Mouse (Mus musculus) B cell, adult 2 months (primary cell): ENCODE measurements around the gene 9530003J23Rik.
"Not testable (repeated sequence)": the region's sequence is repeated elsewhere in the genome, so short reads cannot be mapped to it uniquely, and the experiment has no call there.

Experiments used
- DNase-seq, 2 experiments: peaks; one replicate each; pipeline ENCODE4 v3.0.0; 2022

Gene 9530003J23Rik

DNA sequence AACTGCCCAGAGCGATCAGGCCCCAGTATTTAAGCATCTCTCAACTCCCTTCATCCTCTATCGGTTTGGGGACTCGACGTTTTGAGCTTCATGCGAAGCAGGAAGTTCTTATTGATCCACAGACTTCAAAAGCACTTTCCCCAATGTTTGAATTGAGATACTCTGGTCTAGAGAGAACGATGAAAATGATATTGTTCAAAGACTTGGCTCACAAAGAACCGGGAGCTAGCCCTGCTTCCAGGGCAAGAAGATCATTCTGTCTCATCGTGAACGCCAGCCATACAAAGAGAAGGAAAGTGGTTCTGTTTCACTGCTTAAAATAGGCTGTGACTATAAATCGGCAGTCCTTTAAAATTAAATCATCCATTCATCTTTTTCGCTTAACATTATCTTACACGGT lies at the start of gene 9530003J23Rik:
TSS of gene 9530003J23Rik (minus strand) at position 101 of the 400 bp plus-strand sequence.
- DNase-seq: no peak

DNA sequence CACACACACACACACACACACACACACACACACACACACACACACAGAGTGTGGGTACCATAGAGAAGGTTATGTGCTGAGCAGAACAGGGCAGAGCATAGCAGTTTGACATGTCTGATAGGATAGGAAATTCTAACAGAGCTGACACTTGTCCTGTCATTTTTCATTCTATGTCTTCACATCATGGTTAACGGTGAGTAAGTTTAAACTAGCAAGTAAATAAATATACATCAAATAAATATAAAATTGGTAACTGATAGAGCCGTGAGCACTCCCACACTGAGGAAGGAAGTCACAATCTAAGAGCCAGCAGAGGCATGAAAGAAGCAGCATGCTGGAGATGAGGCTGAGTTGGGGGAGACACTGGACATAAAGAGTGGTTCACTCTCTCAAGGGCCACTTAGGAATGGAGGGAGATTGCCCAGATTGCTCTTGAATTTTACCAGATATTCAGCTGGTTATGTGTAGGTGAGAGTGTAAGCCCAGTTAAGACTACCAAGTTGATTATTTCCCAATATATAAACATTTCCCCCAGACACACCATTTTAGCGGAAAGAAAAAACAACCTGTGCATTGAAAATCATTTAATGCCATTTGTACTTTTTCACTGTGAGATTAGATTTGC lies 48.8 kb upstream of the 9530003J23Rik start:
- DNase-seq: no peak

DNA sequence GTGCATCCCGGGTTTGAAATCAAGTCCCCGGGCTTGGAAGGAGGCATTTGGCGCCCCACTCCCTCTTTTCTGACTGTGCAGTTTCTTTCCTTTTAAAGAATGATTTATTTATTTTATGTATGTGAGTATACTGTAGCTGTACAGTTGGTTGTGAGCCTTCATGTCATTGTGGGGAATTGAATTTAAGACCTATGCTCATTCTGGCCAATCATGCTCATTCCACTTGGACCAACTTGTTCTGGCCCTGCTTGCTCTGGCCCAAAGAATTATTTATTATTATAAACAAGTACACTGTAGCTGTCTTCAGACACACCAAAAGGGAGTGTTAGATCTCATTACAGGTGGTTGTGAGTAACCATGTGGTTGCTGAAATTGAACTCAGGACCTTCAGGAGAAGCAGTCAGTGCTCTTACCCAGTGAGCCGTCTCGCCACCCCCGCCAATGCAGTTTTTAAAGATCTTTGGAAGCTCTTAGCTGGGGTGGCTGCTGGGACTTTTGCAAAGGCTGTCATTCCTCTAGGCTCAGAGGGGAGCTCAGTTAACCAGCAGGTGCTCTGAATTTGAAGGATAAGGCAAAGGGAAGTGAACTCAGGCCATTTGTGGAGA lies 48.0 kb upstream of the 9530003J23Rik start:
- DNase-seq: no peak

DNA sequence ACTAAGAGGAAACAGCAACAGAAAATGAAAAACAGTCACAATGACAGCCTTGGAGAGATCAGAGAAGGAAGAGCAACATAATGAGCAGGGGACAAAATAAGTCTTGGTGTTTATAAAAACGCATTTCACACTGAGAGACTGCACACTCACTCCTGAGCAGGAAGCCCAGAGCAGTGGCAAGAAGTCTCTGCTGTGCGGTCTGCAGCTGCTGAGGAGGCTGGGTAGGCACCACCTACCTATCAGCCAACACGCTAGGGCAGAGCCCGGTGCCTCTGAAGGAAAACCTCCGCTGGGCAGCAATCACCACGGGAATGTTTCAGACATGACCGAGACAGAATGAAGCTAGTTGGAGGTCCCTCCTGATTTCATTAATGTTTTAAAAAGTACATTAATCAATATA lies 47.1 kb upstream of the 9530003J23Rik start:
- DNase-seq: not testable (repeated sequence)

- no peak for DNase-seq
These were observed 46.3 kb upstream of the 9530003J23Rik start for GRCm38 (mm10) chr10:117284578-117285520.

GRCm38 (mm10) chr10:117283871-117284577 lies 45.5 kb upstream of the 9530003J23Rik start:
- no peak for DNase-seq

GRCm38 (mm10) chr10:117283196-117283595 lies 44.7 kb upstream of the 9530003J23Rik start:
- DNase-seq: not testable (repeated sequence)

DNA sequence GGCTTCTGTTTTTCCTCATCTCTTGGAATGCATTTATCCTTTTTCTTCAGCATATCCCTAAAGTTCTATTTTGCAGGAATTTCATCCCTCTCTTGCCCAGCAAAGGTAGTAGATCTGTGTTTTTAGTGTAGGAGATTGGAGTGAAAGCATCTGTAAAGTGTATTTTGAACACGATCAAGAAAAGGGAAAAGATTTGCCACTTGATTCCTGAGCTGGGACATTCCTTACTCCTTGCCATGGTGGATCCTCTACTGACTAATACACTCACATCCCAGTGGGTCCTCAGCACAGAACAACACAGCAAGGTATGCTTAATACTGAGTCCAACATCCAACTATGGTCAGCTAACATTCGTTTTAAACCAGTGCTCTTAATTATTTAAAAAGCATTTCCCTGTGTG lies 44.0 kb upstream of the 9530003J23Rik start:
- DNase-seq: no peak

DNA sequence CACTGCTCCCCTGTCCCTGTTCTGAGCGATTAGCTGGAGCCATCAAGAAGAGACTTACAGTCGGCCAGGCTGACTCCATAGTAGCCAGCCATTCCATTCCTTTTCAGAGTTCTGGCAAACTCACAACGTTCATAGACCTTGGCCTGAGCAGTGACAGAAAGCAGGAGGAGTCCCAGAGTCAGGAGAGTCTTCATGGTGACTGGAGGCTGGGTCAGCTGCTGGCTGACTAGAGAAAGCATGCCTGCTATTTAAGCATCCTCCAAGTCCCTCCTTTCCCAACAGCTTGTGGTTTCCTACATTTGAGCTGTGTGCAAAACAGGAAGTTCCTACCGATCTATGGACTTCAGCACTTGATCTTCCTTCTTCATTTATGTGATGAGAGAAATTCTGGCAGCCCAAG lies 43.5 kb upstream of the 9530003J23Rik start, which contains the start of gene Lyz2:
TSS of gene Lyz2 (minus strand) at position 273 of the 400 bp plus-strand sequence.
- DNase-seq: peak in 1 of 2 experiments; percentile 2

DNA sequence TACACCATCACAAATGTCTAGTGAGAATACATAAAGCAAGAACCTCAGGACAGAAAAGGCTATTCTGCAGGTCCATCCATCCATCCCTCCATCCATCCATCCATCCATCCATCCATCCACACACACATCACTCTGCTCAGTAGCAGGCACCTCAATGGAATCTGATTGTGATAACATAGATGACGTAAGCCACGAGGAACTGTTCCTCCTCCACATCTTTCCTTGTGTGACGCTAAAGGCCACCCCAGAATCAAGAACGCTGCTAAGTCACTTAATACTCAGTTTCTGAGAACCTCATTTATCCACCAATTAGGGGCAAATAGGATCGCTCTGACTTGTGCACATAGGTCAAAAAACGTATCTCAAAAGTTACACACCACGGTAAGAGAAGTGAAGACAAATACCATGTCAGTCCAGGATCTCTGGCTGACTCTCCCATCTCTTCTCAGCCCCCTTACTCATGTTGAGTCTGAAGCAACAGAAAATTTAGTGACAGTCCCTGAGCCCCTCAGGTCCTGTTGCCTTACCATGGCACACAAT lies 42.9 kb upstream of the 9530003J23Rik start:
- no peak for DNase-seq

DNA sequence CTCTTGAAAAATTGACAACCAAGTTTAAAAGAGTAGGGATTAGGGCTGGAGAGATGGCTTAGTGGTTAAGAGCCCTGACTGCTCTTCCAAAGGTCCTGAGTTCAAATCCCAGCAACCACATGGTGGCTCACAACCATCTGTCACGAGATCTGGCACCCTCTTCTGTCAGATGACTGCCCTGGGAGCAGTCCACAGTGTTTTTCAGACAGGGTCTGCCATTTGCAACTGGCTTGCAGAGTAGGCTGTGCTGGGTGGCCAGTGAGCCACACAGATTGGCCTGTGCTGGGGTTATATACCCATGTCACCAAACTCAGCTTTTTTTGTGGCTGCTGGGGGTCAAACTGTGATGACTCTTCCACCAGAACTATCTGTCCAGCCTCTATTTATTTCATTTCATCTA lies 41.5 kb upstream of the 9530003J23Rik start:
- DNase-seq: no peak

DNA sequence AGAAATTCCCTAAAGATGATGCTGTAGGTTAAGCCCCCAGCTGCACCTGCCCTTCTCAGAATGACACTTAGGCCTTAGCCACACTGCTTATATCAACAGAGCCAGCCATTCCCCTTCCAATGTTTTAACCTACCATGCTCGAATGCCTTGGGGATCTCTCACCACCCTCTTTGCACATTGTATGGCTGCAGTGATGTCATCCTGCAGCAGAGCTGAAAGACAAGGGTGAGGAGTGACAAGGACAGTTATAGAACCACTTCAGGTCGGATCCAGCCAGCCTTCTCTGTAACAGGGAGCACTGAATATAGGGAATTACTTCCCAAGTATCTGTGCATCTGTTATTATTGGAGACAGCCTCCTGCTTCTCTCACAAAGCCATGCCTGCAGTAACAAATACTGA lies 40.0 kb upstream of the 9530003J23Rik start:
- not testable (repeated sequence) for DNase-seq

- DNase-seq: not testable (repeated sequence)
These were observed 39.3 kb upstream of the 9530003J23Rik start for GRCm38 (mm10) chr10:117277779-117278178.

DNA sequence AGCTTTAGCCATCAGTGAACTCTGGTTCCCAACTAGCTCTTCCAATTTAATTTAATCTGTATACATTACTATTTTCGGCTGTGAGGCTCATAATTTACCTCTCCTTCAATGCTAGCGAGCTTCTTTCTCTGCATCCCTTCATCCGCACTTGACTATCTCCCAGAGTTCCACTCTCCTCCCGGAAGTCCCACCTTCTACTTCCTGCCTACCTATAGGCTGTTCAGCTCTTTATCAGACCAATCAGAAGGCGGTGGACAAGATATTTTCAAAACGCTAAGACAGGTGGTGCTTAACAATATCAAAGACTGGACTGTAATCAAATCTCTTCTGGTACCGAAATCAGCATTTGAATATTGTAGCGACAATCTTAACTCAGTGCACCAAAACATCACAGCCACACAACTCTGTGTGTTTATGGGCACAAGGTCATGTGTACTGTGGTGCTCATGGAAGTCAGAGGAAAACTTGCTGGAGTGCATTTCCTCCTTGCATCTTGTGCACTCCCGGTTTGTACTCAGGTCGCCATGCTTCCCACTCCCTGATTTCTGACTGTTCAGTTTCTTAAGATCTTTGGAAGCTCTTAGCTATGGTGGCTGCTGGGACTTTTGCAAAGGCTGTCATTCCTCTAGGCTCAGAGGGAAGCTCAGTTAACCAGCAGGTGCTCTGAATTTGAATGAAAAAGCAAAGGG lies 37.3 kb upstream of the 9530003J23Rik start:
- no peak for DNase-seq

DNA sequence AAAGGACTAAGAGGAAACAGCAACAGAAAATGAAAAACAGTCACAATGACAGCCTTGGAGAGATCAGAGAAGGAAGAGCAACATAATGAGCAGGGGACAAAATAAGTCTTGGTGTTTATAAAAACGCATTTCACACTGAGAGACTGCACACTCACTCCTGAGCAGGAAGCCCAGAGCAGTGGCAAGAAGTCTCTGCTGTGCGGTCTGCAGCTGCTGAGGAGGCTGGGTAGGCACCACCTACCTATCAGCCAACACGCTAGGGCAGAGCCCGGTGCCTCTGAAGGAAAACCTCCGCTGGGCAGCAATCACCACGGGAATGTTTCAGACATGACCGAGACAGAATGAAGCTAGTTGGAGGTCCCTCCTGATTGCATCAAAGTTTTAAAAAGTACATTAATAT lies 36.1 kb upstream of the 9530003J23Rik start:
- DNase-seq: not testable (repeated sequence)

- DNase-seq: peak; percentile 7 to 23
These were observed 33.5 kb upstream of the 9530003J23Rik start for GRCm38 (mm10) chr10:117272023-117272422.

DNA sequence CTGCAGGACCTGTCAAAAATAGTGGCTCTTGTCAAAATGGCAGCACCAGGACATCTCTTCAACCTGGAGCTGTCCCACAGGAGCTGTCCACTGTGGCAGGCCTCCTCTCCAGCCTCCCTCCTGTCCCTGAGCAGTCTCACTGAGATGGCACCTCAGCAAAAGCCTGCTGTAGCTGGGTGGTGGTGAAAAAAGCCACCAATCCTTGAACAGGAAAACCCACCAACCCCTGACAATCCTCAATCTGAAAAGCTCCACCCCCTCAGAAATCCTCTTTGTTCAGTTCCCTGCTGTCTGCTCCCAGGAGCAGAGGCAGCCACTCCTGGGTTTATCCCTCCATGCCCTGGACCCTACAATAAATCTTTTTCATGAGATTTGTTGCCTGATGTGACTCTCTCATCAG lies 21.4 kb upstream of the 9530003J23Rik start:
- DNase-seq: no peak

DNA sequence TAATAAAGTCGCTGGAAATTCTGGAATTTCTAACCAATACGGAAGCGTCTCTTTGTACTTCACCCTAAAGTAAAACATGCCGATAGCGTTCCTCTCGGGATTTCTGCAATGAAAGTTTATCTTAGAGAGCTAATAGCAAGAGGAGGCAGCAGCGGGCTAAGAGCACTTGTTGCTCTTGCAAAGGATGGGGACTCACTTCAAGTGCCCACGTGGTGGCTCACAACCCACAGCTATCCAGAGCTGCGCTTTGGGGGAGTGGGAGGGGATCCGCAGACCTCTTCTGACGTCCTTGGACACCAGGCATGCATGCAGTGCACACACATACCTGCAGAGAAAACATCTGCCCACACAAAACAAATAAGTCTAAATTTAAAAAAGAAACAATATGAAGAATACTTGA lies 2.6 kb downstream of the 9530003J23Rik start:
- DNase-seq: no peak

DNA sequence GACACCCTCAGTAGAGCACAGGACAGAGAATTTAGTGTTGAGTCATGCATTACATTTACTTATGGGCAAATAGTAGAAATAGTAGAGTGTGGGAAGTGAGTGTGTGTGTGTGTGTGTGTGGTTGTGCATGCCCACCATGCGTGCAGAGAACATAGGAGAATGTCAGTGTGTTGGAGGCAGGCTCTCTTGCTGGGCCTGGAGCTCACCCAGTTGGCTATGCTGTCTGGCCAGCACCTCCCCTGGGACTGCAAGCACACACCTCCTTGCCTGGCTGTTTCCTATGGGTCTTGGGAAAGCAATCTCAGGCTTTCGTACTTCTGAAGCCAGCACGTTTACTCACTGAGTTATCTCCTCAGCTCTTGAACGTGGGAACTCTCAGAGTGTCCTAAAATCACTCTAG lies 3.7 kb downstream of the 9530003J23Rik start:
- DNase-seq: no peak

DNA sequence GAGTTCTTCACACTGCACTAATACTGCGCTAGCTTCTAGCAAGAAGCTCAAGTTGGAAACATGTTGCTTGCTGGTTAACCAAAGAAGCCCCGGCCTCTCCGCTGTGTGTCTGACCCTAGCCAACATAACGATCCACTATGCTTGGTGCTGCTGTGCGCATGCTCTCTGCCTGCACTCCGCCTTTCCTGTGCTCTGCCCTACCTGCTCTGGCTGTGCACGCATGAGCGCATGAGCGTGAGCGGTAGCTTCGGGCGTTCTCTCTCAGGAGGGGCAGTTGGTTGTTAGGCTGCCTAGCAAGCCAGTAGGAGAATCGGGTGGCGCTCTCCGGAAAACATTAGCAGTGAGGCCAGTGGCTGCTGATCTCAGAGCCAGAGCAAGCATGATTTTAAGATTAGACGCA lies 8.7 kb downstream of the 9530003J23Rik start:
- DNase-seq: no peak

GRCm38 (mm10) chr10:117226002-117226401 lies 12.5 kb downstream of the 9530003J23Rik start:
- DNase-seq: no peak

GRCm38 (mm10) chr10:117225094-117225493 lies 13.4 kb downstream of the 9530003J23Rik start:
- no peak for DNase-seq
